Mouse (Mus musculus): Measurements from ENCODE around the gene Pgs1.

GRCm38 (mm10) chr11:117989926-117990325 lies 3.8 kb downstream of the Pgs1 start:
- peak; percentile 23; the same call in 1 of the 2 replicates for TF ChIP-seq CTCF (IDR thresholded peaks at IDR 0.05; ENCODE audit: extremely low read depth, insufficient read depth, insufficient read length, insufficient replicate concordance)
- TF ChIP-seq POLR2A (IDR thresholded peaks at IDR 0.05; ENCODE audit: low read depth, low read length) = no peak

Data from spleen, adult 2 months (tissue).